9 mouse cellular contexts compared by ENCODE assay signal in genomic region chr2:91429915-91430599, GRCm38 (mm10). TPM values are rescaled to one million over a fixed set of nuclear protein-coding genes. Genes with fewer than 3 reads are reported as not detected.
DNase-seq lines count a peak whose midpoint lies in the region; ATAC-seq and TF ChIP-seq lines count a peak whose summit lies in the region.
"Had no signal": no experiment of that assay in that cellular context is flagged by ENCODE, and none has a peak within 500 bp of the region (broad histone marks: within the 10 kb centered on the region; RNA-seq: fewer than 3 reads in every experiment).

No protein-coding gene starts in this region.

- no peak for DNase-seq in lung, postnatal 10 days
- DNase-seq in forebrain, embryonic 10.5 days (ENCODE audit: extremely low spot score, low spot score): no peak
- peak; percentile 30 for DNase-seq in hindbrain, postnatal 0 days (ENCODE audit: low spot score)
- DNase-seq in retina, embryonic 14.5 days (ENCODE audit: low spot score): peak; percentile 3
- no peak for DNase-seq in kidney, postnatal 14 days
- DNase-seq in layer of hippocampus, adult 18-20 months (ENCODE audit: low spot score in 2 of 2): no peak
- DNase-seq: adrenal gland, adult 2 months had no signal

- 0 out of 2 replicates have a peak overlapping the region, but pooled peaks have one; percentile 3 for H3K27ac ChIP-seq in lung, embryonic 15.5 days
- peak overlapping the region; percentile 78 for H3K27ac ChIP-seq in forebrain, embryonic 10.5 days
- H3K27ac ChIP-seq in hindbrain, postnatal 0 days: peak overlapping the region; percentile 57
- H3K27ac ChIP-seq: kidney, embryonic 15.5 days had no signal

- peaks cover 26% of the 10 kb centered on the region for H3K4me1 ChIP-seq in lung, embryonic 15.5 days
- H3K4me1 ChIP-seq in forebrain, embryonic 10.5 days: peaks cover 49% of the 10 kb centered on the region
- H3K4me1 ChIP-seq in hindbrain, postnatal 0 days (ENCODE audit: insufficient read depth, low read length): peaks cover 5% of the 10 kb centered on the region; the same call in 1 of the 2 replicates

- no peaks in the 10 kb centered on the region for H3K27me3 ChIP-seq in lung, embryonic 15.5 days
- 0 out of 2 replicates have a peak, but pooled peaks cover 7% of the 10 kb centered on the region for H3K27me3 ChIP-seq in forebrain, embryonic 10.5 days (ENCODE audit: poor library complexity, severe bottlenecking)
- H3K27me3 ChIP-seq in hindbrain, postnatal 0 days (ENCODE audit: insufficient read depth, low read length): no peaks in the 10 kb centered on the region
- H3K27me3 ChIP-seq: kidney, embryonic 15.5 days had no signal

- ATAC-seq in lung, embryonic 15.5 days (ENCODE audit: borderline replicate concordance, extremely low read depth, low FRiP score, low TSS enrichment): no peak
- peak; percentile 82 for ATAC-seq in hindbrain, postnatal 0 days

- no peak overlapping the region for H3K9ac ChIP-seq in lung, embryonic 15.5 days
- H3K9ac ChIP-seq in hindbrain, postnatal 0 days (replicated peaks; ENCODE audit: low read length): no peak overlapping the region
- H3K9ac ChIP-seq: kidney, embryonic 15.5 days had no signal

- no peak for TF ChIP-seq CTCF in hindbrain, postnatal 0 days (IDR thresholded peaks at IDR 0.05; ENCODE audit: low read depth)

- H3K4me3 ChIP-seq in lung, embryonic 15.5 days: no peak overlapping the region
- 0 out of 2 replicates have a peak overlapping the region, but pooled peaks have one; percentile 1 for H3K4me3 ChIP-seq in forebrain, embryonic 10.5 days
- H3K4me3 ChIP-seq in hindbrain, postnatal 0 days (ENCODE audit: low read length): no peak overlapping the region
- H3K4me3 ChIP-seq: kidney, embryonic 15.5 days had no signal

- H3K4me2 ChIP-seq in lung, embryonic 15.5 days: no peak overlapping the region
- H3K4me2 ChIP-seq in hindbrain, postnatal 0 days (ENCODE audit: low read depth, low read length): peak overlapping the region; percentile 36
- H3K4me2 ChIP-seq: kidney, embryonic 15.5 days had no signal

- no peaks in the 10 kb centered on the region for H3K36me3 ChIP-seq in lung, embryonic 15.5 days
- peaks cover 2% of the 10 kb centered on the region; the same call in 1 of the 2 replicates for H3K36me3 ChIP-seq in forebrain, embryonic 10.5 days (replicated peaks)
- H3K36me3 ChIP-seq in hindbrain, postnatal 0 days (ENCODE audit: insufficient read depth, low read length): no peaks in the 10 kb centered on the region
- H3K36me3 ChIP-seq: kidney, embryonic 15.5 days had no signal

- WGBS in lung, embryonic 15.5 days: 35% methylated on average over 9 of the region's 9 CpGs
- WGBS in forebrain, embryonic 10.5 days: 27% methylated on average over 9 of the region's 9 CpGs
- 9% methylated on average over 9 of the region's 9 CpGs for WGBS in hindbrain, postnatal 0 days

- H3K9me3 ChIP-seq in lung, embryonic 15.5 days: no peaks in the 10 kb centered on the region
- H3K9me3 ChIP-seq in forebrain, embryonic 10.5 days: no peaks in the 10 kb centered on the region
- no peaks in the 10 kb centered on the region for H3K9me3 ChIP-seq in hindbrain, postnatal 0 days (ENCODE audit: low read length)
- H3K9me3 ChIP-seq: kidney, embryonic 15.5 days had no signal

RNA-seq across cellular contexts. Expression of gene 1110051M20Rik, which starts 14.4 kb away (rescaled TPM):
- 66.8 and 68.4 TPM in 2 replicates for polyA plus RNA-seq in lung, embryonic 15.5 days (2015; fragmentation: Nextera tagmentation; extraction: Ambion mirVana)
- polyA plus RNA-seq in forebrain, embryonic 10.5 days (2016; fragmentation: Nextera tagmentation; extraction: Ambion mirVana): 95.7 and 100 TPM in 2 replicates
- total RNA-seq in hindbrain, postnatal 0 days (2014; rRNA removed): 152 and 175 TPM in 2 replicates
- polyA plus RNA-seq in hindbrain, postnatal 0 days (2015; fragmentation: Nextera tagmentation; extraction: Ambion mirVana): 136 and 141 TPM in 2 replicates
- total RNA-seq in layer of hippocampus, adult 18-20 months (2021): 100 to 1,000 TPM; 111 to 121 TPM

RNA-seq across cellular contexts. Expression of gene Lrp4, which starts 27.3 kb away (rescaled TPM):
- polyA plus RNA-seq in lung, embryonic 15.5 days (2015; fragmentation: Nextera tagmentation; extraction: Ambion mirVana): 10.0 and 11.4 TPM in 2 replicates
- polyA plus RNA-seq in forebrain, embryonic 10.5 days (2016; fragmentation: Nextera tagmentation; extraction: Ambion mirVana): 10.6 and 11.3 TPM in 2 replicates
- 28.0 and 28.4 TPM in 2 replicates for total RNA-seq in hindbrain, postnatal 0 days (2014; rRNA removed)
- 4.9 and 6.7 TPM in 2 replicates for polyA plus RNA-seq in hindbrain, postnatal 0 days (2015; fragmentation: Nextera tagmentation; extraction: Ambion mirVana)
- total RNA-seq in layer of hippocampus, adult 18-20 months (2021): 10 to 100 TPM; 27.2 to 31.2 TPM

Comparison
In these comparisons a context has a peak if more than half of its experiments do, and no peak if none do; other contexts are left out.
1. H3K27ac ChIP-seq: peak in every context shown above with its lines; median percentile 78 in forebrain, embryonic 10.5 days; 57 in hindbrain, postnatal 0 days; 3 in lung, embryonic 15.5 days.
2. DNase-seq: peak in hindbrain, postnatal 0 days (single experiment) and retina, embryonic 14.5 days (single experiment); none in lung, postnatal 10 days (single experiment), forebrain, embryonic 10.5 days (single experiment), kidney, postnatal 14 days (single experiment) and layer of hippocampus, adult 18-20 months (0 of 2).